Mouse (Mus musculus): ENCODE results near the gene Preb. TPM values are rescaled to one million over a fixed set of nuclear protein-coding genes. Genes with fewer than 3 reads are reported as not detected.

The Preb gene
- polyA plus RNA-seq, 1 experiment, result 214 TPM

GRCm38 (mm10) chr5:30917891-30918670, 42.1 kb downstream of the Preb start:
- Histone ChIP-seq H3K4me3 (replicated peaks; ENCODE audit: control insufficient read depth, low read depth, low read length) (no peak overlapping the region), H3K4me1 (ENCODE audit: control insufficient read depth, insufficient read depth, low read length) (peaks cover 5% of the 10 kb centered on the region), H3K27ac (ENCODE audit: control insufficient read depth, insufficient read depth, low read depth, low read length, poor library complexity) (no peak overlapping the region)
- no peak; the same call in 1 of the 2 replicates for TF ChIP-seq POLR2A (IDR thresholded peaks at IDR 0.05; ENCODE audit: borderline replicate concordance, control insufficient read depth, low read depth, low read length)
- no peak for TF ChIP-seq CTCF (IDR thresholded peaks at IDR 0.05; ENCODE audit: control insufficient read depth, insufficient read depth, low read length)
- 87% methylated on average over 31 of the region's 31 CpGs for WGBS

DNA sequence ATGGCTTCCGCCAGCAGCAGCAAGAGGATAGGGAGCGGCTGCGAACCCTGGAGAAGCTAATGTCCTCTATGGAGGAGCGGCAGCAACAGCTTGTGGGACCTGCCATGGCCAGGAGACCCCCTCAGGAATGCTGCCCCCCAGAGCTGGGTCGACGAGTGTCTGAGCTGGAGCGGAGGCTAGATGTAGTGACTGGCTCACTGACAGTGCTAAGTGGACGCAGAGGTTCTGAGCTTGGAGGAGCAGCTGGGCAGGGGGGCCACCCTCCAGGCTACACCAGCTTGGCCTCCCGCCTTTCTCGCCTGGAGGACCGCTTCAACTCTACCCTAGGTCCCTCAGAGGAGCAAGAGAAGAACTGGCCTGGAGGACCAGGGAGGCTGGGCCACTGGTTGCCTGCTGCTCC, 42.8 kb downstream of the Preb start:
- Histone ChIP-seq H3K4me3 (replicated peaks; ENCODE audit: control insufficient read depth, low read depth, low read length) (no peak overlapping the region), H3K4me1 (ENCODE audit: control insufficient read depth, insufficient read depth, low read length) (peaks cover 5% of the 10 kb centered on the region), H3K27ac (ENCODE audit: control insufficient read depth, insufficient read depth, low read depth, low read length, poor library complexity) (peak overlapping the region; percentile 63; the same call in 1 of the 2 replicates)
- TF ChIP-seq CTCF (IDR thresholded peaks at IDR 0.05; ENCODE audit: control insufficient read depth, insufficient read depth, low read length) (no peak), POLR2A (IDR thresholded peaks at IDR 0.05; ENCODE audit: borderline replicate concordance, control insufficient read depth, low read depth, low read length) (no peak)
- WGBS, result 90% methylated on average over 11 of the region's 11 CpGs

- 88% methylated on average over 9 of the region's 9 CpGs for WGBS
- Histone ChIP-seq H3K27ac (ENCODE audit: control insufficient read depth, insufficient read depth, low read depth, low read length, poor library complexity) (peak overlapping the region; percentile 63), H3K4me3 (replicated peaks; ENCODE audit: control insufficient read depth, low read depth, low read length) (no peak overlapping the region), H3K4me1 (ENCODE audit: control insufficient read depth, insufficient read depth, low read length) (peaks cover 5% of the 10 kb centered on the region)
- TF ChIP-seq POLR2A (IDR thresholded peaks at IDR 0.05; ENCODE audit: borderline replicate concordance, control insufficient read depth, low read depth, low read length), result no peak
- TF ChIP-seq CTCF (IDR thresholded peaks at IDR 0.05; ENCODE audit: control insufficient read depth, insufficient read depth, low read length), result no peak
These were observed 43.3 kb downstream of the Preb start for GRCm38 (mm10) chr5:30916841-30917240.

DNA sequence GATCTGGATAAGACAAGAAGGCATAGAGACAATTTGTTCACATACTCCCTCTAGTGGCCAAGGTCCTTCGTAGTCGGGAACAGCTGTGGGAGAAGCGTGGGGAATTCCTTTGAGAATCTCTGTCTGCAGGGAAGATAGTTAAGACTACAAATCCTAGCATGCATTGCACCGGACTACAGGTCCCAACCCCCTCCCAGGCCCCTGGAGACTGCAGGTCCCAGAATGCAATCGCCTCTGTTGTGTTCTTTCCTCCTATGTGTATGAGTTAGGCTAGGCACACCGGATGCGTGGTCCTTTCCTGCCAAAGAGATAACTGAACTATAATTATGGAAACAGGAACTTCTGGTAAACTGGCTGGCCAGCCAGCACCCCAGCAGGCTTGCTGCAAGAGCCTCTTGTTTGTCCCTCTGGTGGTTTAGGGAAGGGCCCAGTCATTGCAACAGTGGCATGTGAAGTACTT, 44.2 kb downstream of the Preb start:
- no peak overlapping the region for H3K4me3 ChIP-seq (replicated peaks; ENCODE audit: control insufficient read depth, low read depth, low read length)
- H3K27ac ChIP-seq (ENCODE audit: control insufficient read depth, insufficient read depth, low read depth, low read length, poor library complexity), result peak overlapping the region; percentile 1; the same call in 1 of the 2 replicates
- 1% methylated on average over 7 of the region's 7 CpGs for WGBS
- H3K4me1 ChIP-seq (ENCODE audit: control insufficient read depth, insufficient read depth, low read length), result peaks cover 5% of the 10 kb centered on the region
- TF ChIP-seq CTCF (IDR thresholded peaks at IDR 0.05; ENCODE audit: control insufficient read depth, insufficient read depth, low read length), result peak; percentile 45; the same call in 1 of the 2 replicates
- no peak for TF ChIP-seq POLR2A (IDR thresholded peaks at IDR 0.05; ENCODE audit: borderline replicate concordance, control insufficient read depth, low read depth, low read length)

DNA sequence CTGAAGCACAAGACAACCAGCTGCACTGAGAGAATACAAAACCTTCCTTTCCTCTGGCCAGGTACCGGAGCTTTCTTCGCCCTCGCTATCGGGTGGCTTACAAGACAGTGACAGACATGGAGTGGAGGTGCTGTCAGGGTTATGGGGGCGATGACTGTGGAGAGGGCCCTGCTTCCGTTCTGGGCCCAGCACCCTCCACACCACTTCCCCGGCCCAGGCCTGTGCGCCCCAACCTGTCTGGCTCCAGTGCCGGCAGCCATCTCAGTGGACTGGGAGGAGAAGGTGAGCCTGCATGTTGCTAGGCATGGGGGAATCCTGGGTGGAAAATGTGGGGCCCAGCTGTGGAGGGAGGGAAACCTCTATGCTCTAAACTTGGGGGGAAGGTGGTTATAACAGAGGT, 44.7 kb downstream of the Preb start:
- no peak for TF ChIP-seq CTCF (IDR thresholded peaks at IDR 0.05; ENCODE audit: control insufficient read depth, insufficient read depth, low read length)
- 0 out of 2 replicates have a peak, but pooled peaks have one; percentile 15 for TF ChIP-seq POLR2A (IDR thresholded peaks at IDR 0.05; ENCODE audit: borderline replicate concordance, control insufficient read depth, low read depth, low read length)
- Histone ChIP-seq H3K4me1 (ENCODE audit: control insufficient read depth, insufficient read depth, low read length) (peaks cover 5% of the 10 kb centered on the region), H3K4me3 (replicated peaks; ENCODE audit: control insufficient read depth, low read depth, low read length) (peak overlapping the region; percentile 44), H3K27ac (ENCODE audit: control insufficient read depth, insufficient read depth, low read depth, low read length, poor library complexity) (peak overlapping the region; percentile 73)
- WGBS, result 6% methylated on average over 9 of the region's 9 CpGs

GRCm38 (mm10) chr5:30914849-30915248, 45.3 kb downstream of the Preb start:
- Histone ChIP-seq H3K4me1 (ENCODE audit: control insufficient read depth, insufficient read depth, low read length) (peaks cover 5% of the 10 kb centered on the region), H3K4me3 (replicated peaks; ENCODE audit: control insufficient read depth, low read depth, low read length) (peak overlapping the region; percentile 56), H3K27ac (ENCODE audit: control insufficient read depth, insufficient read depth, low read depth, low read length, poor library complexity) (peak overlapping the region; percentile 73)
- TF ChIP-seq CTCF (IDR thresholded peaks at IDR 0.05; ENCODE audit: control insufficient read depth, insufficient read depth, low read length) (no peak), POLR2A (IDR thresholded peaks at IDR 0.05; ENCODE audit: borderline replicate concordance, control insufficient read depth, low read depth, low read length) (no peak)
- 19% methylated on average over 6 of the region's 6 CpGs for WGBS

DNA sequence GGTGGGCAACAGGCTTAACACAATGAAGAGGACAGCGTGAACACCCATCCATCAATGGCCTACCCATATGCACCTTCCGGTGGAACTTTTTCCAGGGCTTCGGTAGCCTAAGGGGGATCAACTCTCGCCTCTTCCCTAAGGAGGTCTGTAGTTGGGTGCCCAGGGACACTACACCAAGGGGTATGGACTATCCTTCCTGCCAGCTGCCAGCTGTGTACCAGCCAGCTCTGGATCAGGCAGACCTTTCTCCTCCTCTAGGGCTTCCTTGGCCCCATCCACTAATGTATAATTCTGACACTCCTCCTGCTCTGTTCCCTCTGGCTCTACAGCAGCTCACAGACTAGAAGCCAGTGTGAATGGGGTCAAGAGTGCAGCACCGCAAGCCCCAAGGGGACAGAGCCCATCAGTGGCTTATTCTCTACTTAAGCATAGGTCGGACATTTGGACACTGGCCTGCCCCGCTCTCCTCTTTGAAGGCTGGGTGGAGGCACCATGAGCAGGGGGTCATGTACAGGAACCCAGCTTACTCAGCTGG, 46.0 kb downstream of the Preb start:
- H3K27ac ChIP-seq (ENCODE audit: control insufficient read depth, insufficient read depth, low read depth, low read length, poor library complexity), result peak overlapping the region; percentile 58
- 10% methylated on average over 7 of the region's 7 CpGs for WGBS
- peak overlapping the region; percentile 38 for H3K4me3 ChIP-seq (replicated peaks; ENCODE audit: control insufficient read depth, low read depth, low read length)
- H3K4me1 ChIP-seq (ENCODE audit: control insufficient read depth, insufficient read depth, low read length), result peaks cover 5% of the 10 kb centered on the region
- TF ChIP-seq CTCF (IDR thresholded peaks at IDR 0.05; ENCODE audit: control insufficient read depth, insufficient read depth, low read length), result no peak
- no peak for TF ChIP-seq POLR2A (IDR thresholded peaks at IDR 0.05; ENCODE audit: borderline replicate concordance, control insufficient read depth, low read depth, low read length)

DNA sequence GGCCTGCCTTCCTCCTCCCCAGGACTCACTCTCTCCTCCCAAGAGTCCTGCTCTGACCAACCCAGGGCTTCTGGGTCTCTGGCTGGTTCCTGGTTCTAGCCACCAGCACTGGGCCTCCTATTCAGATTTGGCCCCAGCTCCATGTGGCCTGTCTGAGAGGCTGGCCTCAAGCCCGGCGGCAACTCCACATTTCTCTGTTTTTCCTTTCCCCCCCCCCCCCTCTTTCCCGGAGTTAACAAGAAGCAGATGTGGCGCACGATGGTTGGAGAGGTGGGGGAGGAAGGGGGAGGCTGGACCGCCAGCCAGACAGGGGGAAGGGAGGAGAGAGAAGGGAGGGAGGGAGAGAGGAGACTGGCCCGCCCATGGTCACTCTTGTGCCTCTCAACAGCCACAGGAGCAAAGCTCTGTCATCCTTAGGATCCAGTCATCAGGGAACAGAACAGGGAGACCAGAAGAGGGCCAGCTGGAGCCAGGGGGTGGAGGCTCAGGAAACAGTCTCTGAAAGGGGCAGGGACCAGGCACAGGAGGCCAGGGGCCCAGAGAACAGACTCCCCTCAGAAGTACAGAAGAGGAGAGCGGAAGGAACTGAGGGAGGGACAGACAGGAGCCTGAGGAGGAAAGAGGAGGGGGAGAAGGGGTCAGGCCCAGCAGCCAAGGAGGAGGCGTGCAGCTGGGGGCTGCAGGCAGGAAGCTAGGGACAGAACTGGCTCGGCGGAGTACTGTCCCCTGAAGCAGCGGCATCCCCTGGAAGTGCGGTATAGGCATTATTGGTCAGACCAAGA, 46.9 kb downstream of the Preb start, which contains the start of gene Emilin1:
Gene Emilin1 (plus strand): TSS at position 343 of the 782 bp plus-strand sequence.
- Histone ChIP-seq H3K4me3 (replicated peaks; ENCODE audit: control insufficient read depth, low read depth, low read length) (peak within 1 kb of the TSS; percentile 38), H3K27ac (ENCODE audit: control insufficient read depth, insufficient read depth, low read depth, low read length, poor library complexity) (peak within 1 kb of the TSS; percentile 58), H3K4me1 (ENCODE audit: control insufficient read depth, insufficient read depth, low read length) (peaks cover 5% of the 10 kb centered on the region)
- TF ChIP-seq CTCF (IDR thresholded peaks at IDR 0.05; ENCODE audit: control insufficient read depth, insufficient read depth, low read length) (no peak), POLR2A (IDR thresholded peaks at IDR 0.05; ENCODE audit: borderline replicate concordance, control insufficient read depth, low read depth, low read length) (0 out of 2 replicates have a peak, but pooled peaks have one; percentile 22)
- 8% methylated on average over 13 of the region's 13 CpGs for WGBS
